Mouse (Mus musculus) testis, adult 2 months (tissue): ENCODE results near the gene Ttc28. TPM values are rescaled to one million over a fixed set of nuclear protein-coding genes. Genes with fewer than 3 reads are reported as not detected.

ENCODE experiments used
- H3K27ac ChIP-seq: fragments of 200-500 bp; 2 replicates; pipeline ENCODE4 v1.5.1; 2012; ENCODE audit warnings: low read depth, low read length; ENCODE audit not compliant: control insufficient read depth, insufficient read depth
- H3K27me3 ChIP-seq: fragments of 200-500 bp; 2 replicates; pipeline ENCODE4 v1.6.1; 2012; ENCODE audit warnings: mild to moderate bottlenecking, low read length, moderate library complexity; ENCODE audit not compliant: control insufficient read depth, insufficient read depth
- H3K36me3 ChIP-seq: fragments of 200-500 bp; 2 replicates; pipeline ENCODE4 v1.6.1; 2012; ENCODE audit warnings: mild to moderate bottlenecking, low read length; ENCODE audit not compliant: control insufficient read depth, insufficient read depth
- H3K4me1 ChIP-seq: fragments of 200-500 bp; 2 replicates; pipeline ENCODE4 v1.6.1; 2012; ENCODE audit warnings: low read length; ENCODE audit not compliant: control insufficient read depth, insufficient read depth
- H3K4me3 ChIP-seq: fragments of 200-500 bp; 2 replicates; pipeline ENCODE4 v1.5.1; 2012; ENCODE audit warnings: low read depth, mild to moderate bottlenecking, low read length, moderate library complexity, mixed read lengths; ENCODE audit not compliant: control insufficient read depth
- CTCF ChIP-seq: fragments of 200-500 bp; IDR thresholded peaks from 2 replicates; pipeline ENCODE4 v1.5.1; 2012; ENCODE audit warnings: low read depth, mild to moderate bottlenecking, inconsistent platforms, low read length, moderate library complexity; ENCODE audit not compliant: control insufficient read depth, insufficient read depth, insufficient replicate concordance
- POLR2A ChIP-seq: fragments of 200-500 bp; IDR thresholded peaks from 2 replicates; pipeline ENCODE4 v1.6.1; 2012; ENCODE audit warnings: low read depth, mild to moderate bottlenecking, inconsistent platforms, low read length, moderate library complexity; ENCODE audit not compliant: control insufficient read depth
- polyA plus RNA-seq: library from polyadenylated mRNA; depleted of rRNA; stranded (reverse); fragments of >200 nt; gene quantifications from 2 replicates; pipeline ENCODE4 v1.2.3, GENCODE M21; 2012

Ttc28 gene
- polyA plus RNA-seq, 1 experiment: 4.6 TPM

- TF ChIP-seq CTCF: no peak
- no peak for TF ChIP-seq POLR2A
- Histone ChIP-seq H3K4me1 (peaks cover 5% of the 10 kb centered on the region), H3K4me3 (no peak overlapping the region), H3K27ac (no peak overlapping the region), H3K27me3 (no peaks in the 10 kb centered on the region), H3K36me3 (no peaks in the 10 kb centered on the region)
These were observed 315.2 kb downstream of the Ttc28 start for GRCm38 (mm10) chr5:111194829-111195228.

GRCm38 (mm10) chr5:111195488-111196485 lies 316.2 kb downstream of the Ttc28 start:
- Histone ChIP-seq H3K4me3 (no peak overlapping the region), H3K36me3 (no peaks in the 10 kb centered on the region), H3K27ac (no peak overlapping the region), H3K27me3 (no peaks in the 10 kb centered on the region), H3K4me1 (peaks cover 5% of the 10 kb centered on the region)
- TF ChIP-seq CTCF (no peak), POLR2A (no peak)

GRCm38 (mm10) chr5:111197727-111198126 lies 318.1 kb downstream of the Ttc28 start:
- Histone ChIP-seq H3K4me1 (peaks cover 5% of the 10 kb centered on the region), H3K27me3 (no peaks in the 10 kb centered on the region), H3K36me3 (no peaks in the 10 kb centered on the region), H3K27ac (no peak overlapping the region), H3K4me3 (no peak overlapping the region)
- no peak for TF ChIP-seq POLR2A
- no peak for TF ChIP-seq CTCF

- TF ChIP-seq CTCF (no peak), POLR2A (no peak)
- no peak overlapping the region for H3K4me3 ChIP-seq
- no peaks in the 10 kb centered on the region for H3K27me3 ChIP-seq
- no peak overlapping the region for H3K27ac ChIP-seq
- H3K36me3 ChIP-seq: no peaks in the 10 kb centered on the region
- peaks cover 5% of the 10 kb centered on the region for H3K4me1 ChIP-seq
These were observed 320.7 kb downstream of the Ttc28 start for GRCm38 (mm10) chr5:111200167-111200840.

GRCm38 (mm10) chr5:111200915-111201610 lies 321.5 kb downstream of the Ttc28 start:
- TF ChIP-seq POLR2A (no peak), CTCF (no peak)
- Histone ChIP-seq H3K4me1 (peaks cover 5% of the 10 kb centered on the region), H3K27ac (no peak overlapping the region), H3K4me3 (no peak overlapping the region), H3K27me3 (no peaks in the 10 kb centered on the region), H3K36me3 (no peaks in the 10 kb centered on the region)

- Histone ChIP-seq H3K4me3 (no peak overlapping the region), H3K4me1 (no peaks in the 10 kb centered on the region), H3K27me3 (no peaks in the 10 kb centered on the region), H3K36me3 (no peaks in the 10 kb centered on the region), H3K27ac (peak overlapping the region; percentile 26; the same call in 1 of the 2 replicates)
- no peak for TF ChIP-seq CTCF
- no peak for TF ChIP-seq POLR2A
These were observed 324.6 kb downstream of the Ttc28 start for GRCm38 (mm10) chr5:111204221-111204620.
